Mouse (Mus musculus): ENCODE results near the gene Cdkl2.

GRCm38 (mm10) chr5:91962259-91962638 lies 81.4 kb downstream of the Cdkl2 start:
- TF ChIP-seq CTCF (IDR thresholded peaks at IDR 0.05; ENCODE audit: insufficient read depth, low read length) (no peak), POLR2A (IDR thresholded peaks at IDR 0.05; ENCODE audit: borderline replicate concordance, extremely low read depth, low read depth, low read length) (no peak)
